Mouse (Mus musculus): ENCODE measurements around the gene Tenm4.

- TF ChIP-seq CTCF (IDR thresholded peaks at IDR 0.05; ENCODE audit: low read depth, low read length) (no peak), POLR2A (IDR thresholded peaks at IDR 0.05; ENCODE audit: extremely low read depth, insufficient read depth, low read length) (no peak)
Measured at GRCm38 (mm10) chr7:96832551-96832950, 661.5 kb downstream of the Tenm4 start.

Data from liver, adult 2 months (tissue).